Comparison of ENCODE assay signal across 8 mouse cellular contexts in the genomic region with DNA sequence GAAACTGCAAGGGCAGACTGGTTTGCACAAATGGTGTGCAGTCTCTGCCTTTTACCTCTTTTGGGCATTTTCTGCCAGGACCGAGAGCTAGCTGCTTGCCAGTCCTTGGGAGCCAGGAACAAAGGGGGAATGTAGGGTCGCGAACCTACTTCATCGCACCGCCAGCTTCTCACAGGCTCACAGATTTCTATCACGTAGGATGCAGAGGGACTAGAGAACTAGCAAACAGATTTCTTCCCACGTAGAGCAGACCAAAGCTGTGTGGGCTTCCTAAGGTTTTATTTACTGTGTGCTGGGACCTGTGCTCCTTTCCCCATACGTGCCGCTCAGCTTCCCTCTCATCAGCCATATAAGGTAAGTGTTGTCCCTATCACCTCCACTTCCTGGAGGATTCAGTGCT. TPM values are rescaled to one million over a fixed set of nuclear protein-coding genes. Genes with fewer than 3 reads are reported as not detected.
A peak's percentile ranks its signal among the peaks of the same experiment; 100 is the strongest.
DNase-seq lines count a peak whose midpoint lies in the region; ATAC-seq and TF ChIP-seq lines count a peak whose summit lies in the region.

No protein-coding gene starts in this region.

- H3K27me3 ChIP-seq in testis, adult 2 months (ENCODE audit: control insufficient read depth, insufficient read depth, low read length) = no peaks in the 10 kb centered on the region
- peaks cover 2% of the 10 kb centered on the region; the same call in 1 of the 2 replicates for H3K27me3 ChIP-seq in liver, embryonic 14.5 days (ENCODE audit: control insufficient read depth, insufficient read depth, low read length)

- peak overlapping the region; percentile 20 for H3K4me3 ChIP-seq in testis, adult 2 months (ENCODE audit: control insufficient read depth, low read depth, low read length)
- H3K4me3 ChIP-seq in liver, embryonic 14.5 days (ENCODE audit: insufficient read depth in 1 of 2, low read depth in 2 of 2, low read length in 2 of 2) = peak overlapping the region; percentile 34 to 52

- H3K4me1 ChIP-seq in testis, adult 2 months (ENCODE audit: control insufficient read depth, insufficient read depth, low read length) = no peaks in the 10 kb centered on the region
- peaks cover 0 to 10% of the 10 kb centered on the region in 2 experiments; a peak in 2 of 4 replicates for H3K4me1 ChIP-seq in liver, embryonic 14.5 days (replicated peaks; ENCODE audit: control insufficient read depth in 2 of 2, insufficient read depth in 2 of 2, low read length in 1 of 2)

- TF ChIP-seq POLR2A in testis, adult 2 months (IDR thresholded peaks at IDR 0.05; ENCODE audit: control insufficient read depth, low read depth, low read length) = no peak

- no peak for TF ChIP-seq CTCF in testis, adult 2 months (IDR thresholded peaks at IDR 0.05; ENCODE audit: control insufficient read depth, insufficient read depth, insufficient replicate concordance, low read depth, low read length)
- TF ChIP-seq CTCF in liver, embryonic 14.5 days (IDR thresholded peaks at IDR 0.05; ENCODE audit: low read depth) = no peak

- DNase-seq in cerebellum, postnatal 10 days = peak; percentile 9 to 12
- no peak for DNase-seq in cerebellum, adult 11 months
- no peak for DNase-seq in testis, postnatal 14 days (ENCODE audit: low spot score)
- DNase-seq in liver, embryonic 14.5 days (ENCODE audit: low read depth in 3 of 3, low spot score in 3 of 3) = no peak
- no peak for DNase-seq in adrenal gland, adult 18-20 months (ENCODE audit: low spot score in 2 of 2)
- no peak for DNase-seq in thymus, postnatal 36 days
- DNase-seq in left cerebral cortex, adult 18-20 months (ENCODE audit: low spot score in 2 of 2) = no peak

- TF ChIP-seq EP300 in liver, embryonic 14.5 days (IDR thresholded peaks at IDR 0.05; ENCODE audit: low read depth) = no peak

- H3K27ac ChIP-seq in testis, adult 2 months (ENCODE audit: control insufficient read depth, insufficient read depth, low read depth, low read length) = peak overlapping the region; percentile 69
- H3K27ac ChIP-seq in liver, embryonic 14.5 days = no peak overlapping the region

- 13% methylated on average over 9 of the region's 9 CpGs for WGBS in liver, embryonic 14.5 days (ENCODE audit: insufficient replicate concordance)

- H3K9ac ChIP-seq in liver, embryonic 14.5 days (replicated peaks) = 0 out of 2 replicates have a peak overlapping the region, but pooled peaks have one; percentile 9

- ATAC-seq in liver, embryonic 14.5 days (ENCODE audit: insufficient read depth) = no peak

- peak overlapping the region; percentile 57 for H3K4me2 ChIP-seq in liver, embryonic 14.5 days (ENCODE audit: low read depth)

- H3K9me3 ChIP-seq in liver, embryonic 14.5 days (ENCODE audit: control insufficient read depth, low read length) = no peaks in the 10 kb centered on the region

- H3K36me3 ChIP-seq in testis, adult 2 months (ENCODE audit: control insufficient read depth, insufficient read depth, low read length) = no peaks in the 10 kb centered on the region
- no peaks in the 10 kb centered on the region for H3K36me3 ChIP-seq in liver, embryonic 14.5 days (replicated peaks; ENCODE audit: control insufficient read depth, insufficient read depth, low read depth)

RNA-seq across cellular contexts. Expression of a gene that starts 48.3 kb away (rescaled TPM):
- polyA plus RNA-seq in testis, adult 2 months (2012; rRNA removed) = 36.6 and 41.4 TPM in 2 replicates
- polyA plus RNA-seq in liver, embryonic 14.5 days (2012; rRNA removed) = 1.5 and 1.6 TPM in 2 replicates
- 2.5 and 2.8 TPM in 2 replicates for polyA plus RNA-seq in liver, embryonic 14.5 days (2014; fragmentation: Nextera tagmentation; extraction: Ambion mirVana)
- total RNA-seq in adrenal gland, adult 18-20 months (2021) = 10 to 100 TPM; 36.3 to 49.7 TPM
- 10 to 100 TPM; 18.2 to 18.9 TPM for total RNA-seq in left cerebral cortex, adult 18-20 months (2021)

RNA-seq across cellular contexts. Expression of a gene that starts 48.5 kb away (rescaled TPM):
- 24.0 and 27.8 TPM in 2 replicates for polyA plus RNA-seq in testis, adult 2 months (2012; rRNA removed)
- polyA plus RNA-seq in liver, embryonic 14.5 days (2012; rRNA removed) = 1.4 and 1.5 TPM in 2 replicates
- 1.5 and 2.1 TPM in 2 replicates for polyA plus RNA-seq in liver, embryonic 14.5 days (2014; fragmentation: Nextera tagmentation; extraction: Ambion mirVana)
- 1 to 10 TPM; 4.6 to 5.2 TPM for total RNA-seq in adrenal gland, adult 18-20 months (2021)
- 10 to 100 TPM; 19.5 to 21.6 TPM for total RNA-seq in left cerebral cortex, adult 18-20 months (2021)

Comparison
In these comparisons a context has a peak if more than half of its experiments do, and no peak if none do; other contexts are left out.
1. DNase-seq: peak in cerebellum, postnatal 10 days (2 of 2); none in cerebellum, adult 11 months (single experiment), testis, postnatal 14 days (single experiment), liver, embryonic 14.5 days (0 of 3), adrenal gland, adult 18-20 months (0 of 2), thymus, postnatal 36 days (0 of 2) and left cerebral cortex, adult 18-20 months (0 of 2).